Mouse (Mus musculus) spleen, adult 2 months (tissue): ENCODE results near the gene Numb.

ENCODE experiments used
- CTCF ChIP-seq: fragments of 200-500 bp; IDR thresholded peaks from 2 replicates; pipeline ENCODE4 v1.5.1; 2011; ENCODE audit warnings: mild to moderate bottlenecking, inconsistent platforms; ENCODE audit not compliant: insufficient read depth, insufficient read length, insufficient replicate concordance; ENCODE audit errors: extremely low read depth
- POLR2A ChIP-seq: fragments of 200-500 bp; IDR thresholded peaks from 2 replicates; pipeline ENCODE4 v1.6.1; 2011; ENCODE audit warnings: low read depth, low read length, inconsistent platforms

GRCm38 (mm10) chr12:83861880-83862279, 59.9 kb downstream of the Numb start:
- TF ChIP-seq CTCF (no peak), POLR2A (no peak)
